Mouse (Mus musculus): Measurements from ENCODE around the gene Trir.

Trir gene

DNA sequence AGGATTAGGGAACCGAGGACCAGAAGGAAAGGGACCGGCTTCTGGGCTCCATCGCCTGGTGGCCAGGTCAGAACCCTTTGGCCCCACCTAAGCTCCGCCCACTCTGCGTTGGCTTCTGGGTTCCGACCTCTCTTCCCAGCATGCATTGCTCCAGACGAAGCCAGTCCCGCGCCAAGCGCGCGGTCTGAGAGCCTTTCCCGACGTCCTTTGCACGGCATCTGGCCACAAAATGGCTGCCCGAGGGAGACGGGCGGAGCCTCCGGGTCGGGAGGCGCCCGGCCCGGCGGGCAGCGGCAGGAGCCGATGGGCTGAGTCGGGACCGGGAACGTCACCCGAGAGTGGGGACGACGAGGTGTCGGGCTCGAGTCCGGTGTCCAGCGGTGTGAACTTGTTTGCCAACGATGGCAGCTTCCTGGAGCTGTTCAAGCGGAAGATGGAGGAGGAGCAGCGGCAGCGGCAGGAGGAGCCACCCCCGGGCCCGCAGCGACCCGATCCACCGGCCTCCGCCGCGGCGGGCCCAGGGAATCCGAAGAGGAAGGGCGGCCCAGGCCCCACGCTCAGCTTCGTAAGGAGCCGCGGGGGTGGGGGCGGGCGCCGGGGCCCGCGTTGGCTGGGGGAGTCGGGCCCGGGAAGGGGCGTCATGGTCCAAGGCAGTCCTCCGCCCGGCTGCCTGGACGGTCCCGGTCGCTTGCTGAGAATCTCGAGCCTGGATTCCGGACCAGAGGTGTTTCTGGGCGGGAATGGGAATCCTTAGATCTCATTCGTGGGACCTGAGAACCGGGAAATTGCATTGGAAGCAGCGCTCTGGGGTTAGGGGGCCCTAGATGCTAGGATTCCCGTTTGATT, at the start of gene Trir:
Gene Trir (plus strand): TSS at position 154 of the 846 bp plus-strand sequence.
- DNase-seq: peak; percentile 98

DNA sequence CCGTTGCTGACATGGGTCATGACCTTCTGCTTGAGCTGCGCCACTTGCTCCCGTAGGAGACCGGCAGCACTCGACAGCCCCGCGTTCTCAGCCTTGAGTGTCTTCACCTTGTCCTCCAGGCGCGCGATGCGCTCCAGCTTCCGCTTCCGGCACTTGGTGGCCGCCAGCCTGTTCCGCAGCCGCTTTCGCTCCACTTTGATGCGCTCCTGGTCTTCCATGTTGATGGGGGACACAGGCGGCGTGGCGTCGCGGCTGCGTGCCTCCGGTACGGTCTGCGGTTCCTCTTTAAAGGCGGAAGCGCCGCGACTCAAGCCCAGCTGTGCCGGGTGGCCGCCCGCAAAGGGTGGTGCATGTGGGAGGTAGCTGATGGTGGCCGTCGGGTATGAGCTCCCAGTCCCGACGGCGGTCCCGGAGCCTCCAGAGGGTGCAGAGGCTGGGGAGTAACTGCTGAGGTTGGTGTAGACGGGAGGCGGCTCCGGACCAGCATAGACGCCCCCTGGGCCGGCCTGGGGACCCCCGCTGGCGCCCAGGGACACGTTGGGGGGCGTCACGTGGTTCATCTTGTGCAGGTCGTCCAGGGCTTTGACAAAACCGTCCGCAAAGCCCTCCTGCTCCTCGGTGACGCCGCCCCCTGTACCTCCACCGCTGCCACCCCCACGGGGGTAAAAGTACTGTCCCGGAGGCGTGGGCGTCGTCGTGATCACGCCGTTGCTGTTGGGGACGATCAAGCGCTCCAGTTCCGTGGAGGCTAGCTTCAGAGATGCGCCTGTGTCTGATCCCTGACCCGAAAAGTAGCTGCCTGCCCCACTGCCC, 49.0 kb upstream of the Trir start:
- peak; percentile 67 to 68 for DNase-seq

DNA sequence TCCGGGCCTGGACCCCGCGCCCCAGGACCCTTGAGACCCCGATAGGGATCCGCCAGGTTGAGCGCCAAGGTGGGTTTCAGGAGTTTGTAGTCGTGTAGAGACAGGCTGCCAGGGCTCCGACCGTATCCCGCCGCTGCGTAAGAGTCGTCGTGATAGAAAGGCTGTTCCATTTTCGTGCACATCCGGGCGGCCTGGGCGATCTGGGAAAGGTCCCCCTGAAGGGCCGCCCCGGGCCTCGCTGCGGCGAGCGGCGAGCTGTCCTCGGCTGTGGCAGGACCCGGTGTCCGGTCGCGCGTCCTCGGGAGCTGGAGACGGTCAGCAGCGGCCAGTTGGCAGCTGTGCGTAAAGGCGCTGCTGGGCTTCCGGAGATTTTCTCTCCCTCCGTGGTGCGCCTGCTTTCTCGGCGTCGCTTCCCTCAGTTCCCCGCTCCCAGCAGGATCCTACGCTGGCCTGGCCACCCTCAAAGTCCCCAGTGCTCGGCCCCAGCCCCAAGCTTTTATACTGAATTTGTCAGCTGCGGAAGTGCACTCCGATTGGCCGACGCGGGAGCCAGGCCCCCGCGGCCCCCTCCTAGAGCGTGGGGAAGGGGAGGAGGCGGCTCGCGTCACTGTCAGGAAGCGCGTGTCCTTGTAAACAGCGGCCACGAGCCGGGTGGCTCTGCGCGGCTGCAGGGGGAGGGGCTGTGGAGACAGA, 48.2 kb upstream of the Trir start, which contains the start of gene Junb:
Gene Junb (minus strand): TSS at position 471 of the 693 bp plus-strand sequence.
- DNase-seq: peak; percentile 89 to 92

DNA sequence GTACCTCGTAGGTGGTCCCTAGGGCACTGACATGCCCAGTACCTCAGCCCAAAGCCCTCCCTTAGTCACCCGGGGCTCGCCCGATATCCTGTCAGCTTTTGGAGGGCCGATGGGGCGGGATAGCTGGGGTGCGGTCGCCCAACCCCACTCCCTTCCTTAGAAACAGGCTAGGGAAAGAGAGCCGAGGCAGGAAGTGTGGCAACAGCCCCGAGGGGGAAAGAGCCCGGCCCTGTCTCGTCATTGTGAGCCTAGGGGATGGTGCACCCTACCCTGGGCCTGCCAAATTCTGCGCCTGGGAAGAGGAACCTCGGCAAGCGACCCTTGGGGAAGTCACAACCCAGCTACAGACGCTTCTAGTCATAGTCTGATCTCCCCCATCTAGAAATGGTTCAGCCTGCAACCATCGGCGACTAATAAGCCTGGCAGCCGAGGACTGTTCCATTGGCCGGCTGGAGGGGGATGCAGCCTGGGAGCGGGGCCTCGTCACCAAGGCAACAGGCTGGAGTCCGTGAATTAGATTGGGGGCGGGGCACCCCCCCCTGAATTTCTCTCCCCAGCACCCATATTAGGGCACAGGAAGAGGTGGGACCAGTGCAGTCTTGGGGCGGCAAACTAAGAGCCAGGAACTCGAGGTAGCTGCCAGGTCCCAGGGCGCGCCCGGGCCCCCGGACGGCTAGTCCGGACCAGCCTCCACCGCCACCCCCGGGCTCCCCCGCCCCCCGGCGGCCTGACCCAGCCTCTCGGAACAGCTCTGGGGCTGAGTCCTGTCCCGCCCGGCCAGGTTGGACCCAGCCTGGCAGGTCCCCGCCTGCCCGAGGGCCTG, 46.8 kb upstream of the Trir start:
- DNase-seq: peak; percentile 86 to 91

DNA sequence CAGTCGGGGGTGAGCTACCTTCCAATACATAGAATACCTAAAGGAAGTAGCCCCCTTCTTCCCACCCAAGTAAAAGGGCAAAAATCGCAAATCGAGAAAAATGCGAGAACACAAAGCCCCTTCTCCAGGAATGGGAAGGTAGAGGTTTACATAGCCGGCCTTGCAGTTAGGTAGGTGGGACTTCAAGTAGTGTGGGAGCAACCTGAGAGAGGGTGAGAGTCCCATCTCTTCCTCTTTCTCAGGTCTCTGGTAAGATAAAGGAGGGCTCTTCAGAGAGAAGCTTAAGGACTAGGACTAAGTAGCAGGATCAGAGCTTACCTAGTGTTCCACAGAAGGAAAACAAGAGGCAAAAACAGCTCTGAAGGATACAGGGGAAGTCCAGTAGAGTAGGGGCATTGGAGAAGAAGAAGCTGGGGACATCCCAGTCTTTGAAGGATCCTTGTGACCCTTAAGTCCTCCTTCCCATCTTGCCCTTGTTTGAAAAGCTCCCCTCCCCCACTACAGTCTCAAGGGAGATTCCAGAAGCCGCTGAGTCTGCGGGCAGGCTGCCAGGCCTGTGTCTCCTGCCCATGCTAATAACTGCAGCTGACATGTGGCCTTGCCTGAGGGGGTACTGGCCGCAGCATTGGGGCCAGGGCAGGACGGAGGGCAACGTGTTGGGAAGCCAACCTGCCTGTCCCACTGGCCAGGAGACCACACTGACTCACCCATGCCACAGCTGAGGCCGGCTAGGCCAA, 45.8 kb upstream of the Trir start:
- DNase-seq: peak; percentile 52 to 74

DNA sequence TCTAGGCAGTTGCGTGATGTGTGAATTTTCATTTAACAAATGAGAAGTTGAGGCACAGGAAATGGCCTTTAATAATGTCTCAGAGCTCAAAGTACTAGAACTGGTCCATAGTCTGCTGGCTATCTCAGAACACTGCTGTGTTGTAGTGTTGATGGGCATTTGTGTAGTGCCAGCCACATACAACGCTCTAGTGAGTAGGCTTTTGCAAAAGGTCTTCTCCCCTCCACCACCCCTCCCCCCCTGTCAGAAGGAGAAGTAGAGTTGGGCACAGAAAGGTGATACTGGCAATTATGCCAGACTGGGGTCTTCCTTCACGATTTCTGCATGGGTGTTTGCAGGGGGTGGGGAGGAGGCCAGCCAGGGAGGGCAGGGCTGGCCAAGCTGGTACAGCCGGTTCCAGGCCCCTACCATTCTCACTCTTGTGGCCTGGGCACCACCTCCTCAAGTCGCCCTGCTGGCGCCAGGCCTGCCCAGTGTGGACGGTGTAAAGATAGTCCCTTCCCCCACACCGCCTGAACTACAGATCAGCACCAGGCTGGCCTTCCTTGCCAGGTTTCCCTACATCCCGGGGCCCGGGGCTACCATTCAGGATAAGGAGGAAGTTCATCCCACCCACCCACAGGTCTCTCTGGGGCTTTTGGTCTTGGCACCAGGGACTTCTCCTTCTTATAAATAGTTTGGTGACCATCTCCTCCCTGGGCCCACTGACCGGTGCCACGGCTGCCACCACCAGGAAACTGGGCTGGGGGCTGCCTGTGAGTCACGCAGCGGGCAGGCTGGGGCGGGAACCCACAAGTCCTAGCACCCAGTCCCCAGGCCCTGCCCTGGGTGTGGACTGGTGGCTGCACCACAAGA, 44.8 kb upstream of the Trir start:
- no peak for DNase-seq

DNA sequence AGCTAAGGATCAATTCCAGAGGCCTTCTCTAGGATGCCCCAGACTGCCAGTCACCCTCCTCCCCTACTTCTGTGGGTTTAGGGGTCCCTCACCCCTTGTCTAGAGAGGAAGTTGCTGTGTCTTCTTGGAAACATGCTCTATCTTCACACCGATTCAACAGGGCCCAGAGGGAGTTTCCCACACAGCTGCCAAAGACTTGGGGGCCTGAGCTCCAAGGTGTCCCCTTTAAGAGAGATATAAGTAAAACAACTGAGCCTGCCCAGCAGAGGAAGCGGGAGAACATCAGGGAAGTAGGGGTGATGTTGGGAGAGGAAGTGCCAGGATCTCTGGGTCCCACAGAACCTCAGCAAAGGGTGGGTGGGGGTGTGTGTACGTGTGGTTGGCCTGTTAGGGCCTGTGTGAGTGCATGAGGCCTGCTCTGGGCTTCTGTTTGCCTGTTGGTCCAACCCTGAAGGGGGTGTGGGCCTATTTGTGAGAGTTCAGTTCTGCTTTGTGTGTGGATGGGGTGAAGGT, 44.1 kb upstream of the Trir start:
- DNase-seq: no peak

DNA sequence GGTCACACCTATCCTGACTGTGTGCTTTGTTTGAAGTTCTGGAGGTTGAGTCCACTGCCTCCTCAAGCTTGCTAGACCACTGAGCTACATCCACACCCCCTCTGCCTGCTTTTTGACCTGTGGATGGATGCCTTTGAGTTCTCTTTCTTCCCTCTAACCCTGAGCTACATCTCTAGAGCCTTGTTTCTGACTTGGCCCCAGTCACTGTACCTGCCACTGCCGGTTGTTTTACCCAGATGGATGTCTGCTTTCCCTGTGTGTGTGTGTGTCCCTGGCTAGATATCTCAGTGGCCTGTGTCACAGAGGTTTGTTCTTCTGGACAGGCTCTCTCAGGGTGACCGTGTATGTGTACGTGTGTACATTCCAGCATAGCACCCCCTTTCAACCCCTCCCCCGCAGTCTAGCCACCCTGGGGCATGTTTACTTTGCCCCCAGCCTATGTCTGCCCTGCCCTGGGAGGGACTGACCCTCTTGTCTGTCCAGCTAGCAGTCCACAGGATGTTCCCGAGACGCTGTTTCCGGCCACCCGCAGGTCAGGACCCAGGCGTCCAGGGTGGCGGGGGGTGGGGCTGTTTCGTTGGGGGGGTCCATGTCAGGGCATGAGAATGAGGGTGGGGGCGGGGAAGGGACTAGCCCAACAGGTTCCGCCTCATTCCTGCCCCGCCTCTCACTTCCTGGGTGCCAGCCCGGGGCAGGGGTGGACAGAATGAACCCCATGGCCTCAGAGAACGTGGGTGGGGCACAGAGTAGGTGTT, 42.2 kb upstream of the Trir start:
- peak in 1 of 2 experiments; percentile 27 for DNase-seq

DNA sequence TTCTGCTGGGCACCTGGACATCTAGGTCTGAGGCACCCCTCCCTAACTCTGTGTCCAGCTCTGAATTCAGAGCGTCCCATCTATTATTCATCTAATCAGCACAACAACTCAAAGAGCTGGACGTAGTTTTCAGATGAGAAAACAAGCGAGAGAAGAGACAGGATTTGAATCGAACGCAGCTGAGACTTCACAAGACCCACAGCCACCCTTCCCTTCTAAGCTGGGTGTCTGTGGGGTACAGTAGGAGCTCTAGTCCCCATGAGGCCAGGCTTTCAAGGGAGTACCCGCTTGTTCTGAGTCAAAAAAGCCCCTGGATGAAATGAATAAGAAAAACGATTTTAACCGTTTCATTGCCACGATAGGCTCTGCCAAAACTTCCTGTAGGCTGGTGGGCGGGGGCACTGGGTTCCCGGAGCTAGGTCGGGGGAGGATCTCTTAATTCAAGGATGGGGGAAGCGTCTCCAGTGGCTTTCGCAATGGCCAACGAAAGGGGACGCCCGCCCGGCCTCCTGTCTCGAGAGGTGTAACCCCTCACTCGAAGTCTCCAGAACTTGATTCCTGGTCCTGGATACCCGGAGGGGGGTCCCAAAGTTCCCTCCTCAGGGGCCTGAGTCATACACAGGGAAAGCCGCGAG, 41.5 kb upstream of the Trir start:
- peak in 1 of 2 experiments; percentile 2 for DNase-seq

DNA sequence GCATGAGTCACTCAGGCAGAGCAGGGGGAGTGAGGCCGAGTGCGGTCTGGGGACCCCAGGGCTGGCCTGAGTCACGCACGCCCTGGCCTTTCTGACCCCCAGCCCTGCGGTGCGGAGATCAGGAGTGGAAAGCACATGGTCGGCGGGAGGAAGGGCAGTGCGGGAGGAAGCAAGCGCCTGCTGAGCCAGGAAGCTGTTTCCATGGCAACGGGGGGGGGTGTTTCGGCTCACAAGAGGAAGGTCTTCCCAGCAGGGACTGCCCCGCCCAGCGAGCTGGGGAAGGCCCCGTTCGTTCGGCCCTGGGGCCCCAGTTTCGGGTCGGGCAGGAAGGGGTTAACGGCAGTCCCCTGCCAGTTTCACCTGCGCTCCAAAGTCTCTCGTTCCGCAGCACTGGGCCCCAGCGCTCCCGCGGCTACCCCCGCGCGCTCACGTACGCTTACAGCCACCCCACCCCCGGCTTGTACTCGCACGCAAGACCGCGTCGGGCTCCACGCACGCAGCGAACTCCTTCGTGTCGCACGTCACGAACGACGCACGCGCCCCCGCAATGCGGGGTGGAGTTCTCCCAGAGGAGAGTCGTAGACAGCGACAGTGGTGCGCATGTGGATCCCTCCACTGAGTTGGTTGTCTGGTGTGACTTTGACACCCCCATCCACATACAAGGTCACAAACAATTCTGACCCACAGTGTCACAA, 40.8 kb upstream of the Trir start:
- DNase-seq: peak; percentile 93 to 94

DNA sequence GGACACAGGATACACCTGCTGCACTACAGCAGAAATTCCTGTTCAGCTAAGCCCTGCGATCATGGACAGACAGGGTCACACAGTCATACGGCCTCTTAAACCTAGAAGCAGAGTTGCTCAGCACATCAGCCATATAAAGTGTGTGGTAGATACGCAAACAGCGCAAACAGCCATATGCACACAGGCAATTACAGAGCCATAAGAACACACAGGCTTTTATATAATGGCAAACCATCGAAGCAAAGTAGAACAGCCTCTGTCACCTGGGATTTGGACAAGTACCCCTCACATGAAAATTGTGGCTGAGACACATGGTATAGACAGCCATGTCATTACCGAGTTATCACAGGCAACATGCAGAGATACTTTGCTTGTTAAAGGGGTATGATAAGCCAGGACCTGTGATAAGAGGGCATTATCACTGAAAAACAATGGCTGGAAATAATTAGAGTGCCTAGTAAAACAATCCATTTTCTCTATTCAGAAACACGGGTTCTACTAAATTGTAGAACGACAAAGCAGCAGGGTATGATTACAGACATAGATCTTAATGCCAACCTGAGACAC, 40.2 kb upstream of the Trir start:
- DNase-seq: no peak

DNA sequence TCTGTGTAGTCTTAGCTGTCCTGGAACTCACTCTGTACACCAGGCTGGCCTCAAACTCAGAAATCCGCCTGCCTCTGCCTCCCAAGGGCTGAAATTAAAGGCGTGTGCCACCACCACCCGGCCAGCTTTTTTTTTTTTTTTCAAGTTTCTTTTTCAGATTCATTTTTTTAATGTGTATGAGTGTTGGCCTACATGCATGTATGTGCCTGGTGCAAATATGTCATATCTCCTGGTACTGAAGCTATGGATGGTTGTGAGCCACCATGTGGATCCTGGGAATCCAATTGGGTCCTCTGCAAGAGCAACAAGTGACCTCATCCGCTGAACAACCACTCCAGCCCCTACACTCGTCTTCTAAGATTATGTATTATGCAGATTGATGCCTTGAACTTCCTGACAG, 39.2 kb upstream of the Trir start:
- no peak for DNase-seq

DNA sequence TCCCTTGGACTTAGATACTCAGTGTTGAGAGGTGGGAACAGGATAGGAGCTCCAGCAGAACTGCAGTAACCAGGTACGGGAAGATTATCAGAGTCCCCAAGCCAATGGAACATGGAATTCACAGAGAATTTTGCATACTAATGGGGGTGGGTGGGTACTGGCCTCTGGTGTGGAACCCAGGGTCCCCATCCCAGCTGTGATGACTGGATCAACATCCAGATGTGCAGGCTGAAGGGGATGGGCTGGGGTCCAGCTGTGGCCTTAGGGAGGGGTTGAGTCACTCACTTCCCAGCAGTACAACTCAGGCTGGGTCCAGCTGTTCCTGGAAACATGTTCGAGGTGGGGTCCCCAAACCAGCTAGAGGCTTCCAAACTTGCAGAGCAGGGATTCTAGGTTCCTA, 38.7 kb upstream of the Trir start:
- no peak for DNase-seq

DNA sequence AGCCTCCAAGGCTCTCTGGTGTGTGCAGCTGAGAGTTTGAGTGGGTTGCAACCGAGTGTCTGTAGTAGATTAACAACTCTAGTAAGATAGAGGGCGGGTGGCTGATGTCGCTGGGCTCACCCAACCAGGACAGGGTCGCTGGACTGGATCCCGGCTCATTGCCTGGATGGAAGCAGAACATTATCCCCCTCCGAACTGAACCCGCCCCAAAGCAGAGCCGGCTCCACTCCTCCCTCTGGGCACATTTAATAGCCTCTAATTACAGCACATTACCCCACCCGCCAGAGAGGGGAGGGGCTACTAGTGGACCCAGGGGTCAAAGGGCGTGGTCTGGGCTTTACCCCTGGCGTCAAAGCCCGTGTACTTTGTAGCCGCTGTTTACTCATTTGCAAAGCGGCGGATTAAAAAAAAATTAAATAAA, 37.3 kb upstream of the Trir start:
- peak in 1 of 2 experiments; percentile 63 for DNase-seq

DNA sequence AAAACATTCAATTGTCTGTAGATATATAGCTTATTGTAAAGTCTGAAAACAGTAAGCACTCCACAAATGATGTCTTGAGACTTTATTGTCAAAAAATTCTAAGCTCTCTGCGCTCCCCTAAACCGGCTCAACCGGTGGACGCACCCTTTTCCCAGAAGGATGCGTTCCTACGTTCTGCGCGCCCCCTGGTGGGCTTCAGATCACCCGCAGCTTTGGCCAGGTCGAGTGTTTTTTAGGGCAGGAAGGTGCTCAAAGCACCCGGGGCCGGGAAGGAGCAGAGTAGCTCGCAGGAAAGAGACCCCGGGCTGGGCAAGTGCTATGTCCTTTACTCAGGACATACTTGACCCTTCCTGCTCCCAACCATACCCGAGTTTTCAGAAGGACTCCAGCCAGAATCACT, 36.8 kb upstream of the Trir start:
- peak; percentile 92 to 95 for DNase-seq

DNA sequence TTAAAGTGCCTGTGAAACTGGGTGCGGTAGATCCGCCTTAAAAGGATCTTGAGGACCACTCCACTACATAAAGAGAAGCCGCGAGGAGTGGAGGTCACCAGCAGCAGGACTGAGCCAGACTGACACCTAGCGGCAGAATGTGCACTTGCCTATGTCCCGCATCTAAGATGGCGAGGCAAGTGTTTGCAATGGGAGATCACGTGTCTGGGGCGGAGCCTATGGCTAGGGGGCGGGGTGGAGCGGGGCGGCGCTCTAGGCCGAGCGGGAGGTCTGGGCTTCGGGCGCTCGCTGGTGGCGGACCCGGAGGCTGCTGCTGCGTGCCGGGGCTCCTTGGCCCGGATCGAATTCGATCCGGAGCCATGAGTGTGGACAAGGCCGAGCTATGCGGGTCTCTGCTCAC, 36.3 kb upstream of the Trir start, which contains the start of gene Hook2:
Gene Hook2 (plus strand): TSS at position 255 of the 400 bp plus-strand sequence.
- peak; percentile 96 to 98 for DNase-seq

DNA sequence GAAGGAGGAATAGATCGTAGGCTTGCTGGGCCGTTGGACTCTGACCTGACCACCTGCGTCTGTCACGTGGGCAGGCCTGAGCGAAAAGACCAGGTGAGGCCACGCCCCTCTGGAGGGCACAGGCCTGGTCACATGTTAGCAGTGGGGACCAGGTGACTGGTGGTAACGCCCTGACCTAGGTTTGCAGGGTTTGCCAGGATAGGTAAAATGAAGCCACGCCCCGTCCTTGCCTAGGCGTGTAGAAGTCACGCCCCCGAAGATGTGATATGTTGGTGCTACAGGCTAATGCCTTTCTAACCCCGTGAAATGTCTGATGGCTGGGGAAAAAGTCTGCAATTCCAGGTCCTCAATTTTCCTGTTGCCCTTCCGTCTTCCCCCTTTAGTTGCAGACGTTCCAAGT, 35.8 kb upstream of the Trir start:
- peak in 1 of 2 experiments; percentile 72 for DNase-seq

DNA sequence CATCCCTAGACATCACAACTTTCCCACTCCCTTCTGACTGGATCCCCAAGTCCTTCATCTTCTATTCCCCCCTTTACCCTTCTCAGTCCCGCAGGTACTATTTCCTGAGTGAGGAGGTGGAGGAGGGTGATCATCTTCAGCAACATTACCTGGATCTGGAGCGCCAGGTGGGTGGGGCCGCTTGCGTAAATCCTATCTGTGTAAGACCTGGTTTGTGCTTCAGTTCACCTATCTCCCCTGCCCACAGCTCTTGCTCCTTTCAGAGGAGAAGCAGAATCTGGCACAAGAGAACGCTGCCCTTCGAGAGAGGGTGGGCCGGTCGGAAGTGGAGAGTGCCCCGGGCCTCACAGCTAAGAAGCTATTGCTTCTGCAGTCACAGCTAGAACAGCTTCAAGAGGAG, 32.2 kb upstream of the Trir start:
- no peak for DNase-seq
